Mouse (Mus musculus) bone marrow macrophage, adult 2 months (primary cell): Measurements from ENCODE around the gene Cldn15.

Experiments used
- CTCF ChIP-seq: IDR thresholded peaks from 2 replicates; pipeline ENCODE4 v1.5.1; 2012; ENCODE audit warnings: low read depth, mild to moderate bottlenecking, low read length, moderate library complexity
- POLR2A ChIP-seq: IDR thresholded peaks from 2 replicates; pipeline ENCODE4 v1.6.1; 2012; ENCODE audit warnings: mild to moderate bottlenecking, low read depth, low read length, borderline replicate concordance

DNA sequence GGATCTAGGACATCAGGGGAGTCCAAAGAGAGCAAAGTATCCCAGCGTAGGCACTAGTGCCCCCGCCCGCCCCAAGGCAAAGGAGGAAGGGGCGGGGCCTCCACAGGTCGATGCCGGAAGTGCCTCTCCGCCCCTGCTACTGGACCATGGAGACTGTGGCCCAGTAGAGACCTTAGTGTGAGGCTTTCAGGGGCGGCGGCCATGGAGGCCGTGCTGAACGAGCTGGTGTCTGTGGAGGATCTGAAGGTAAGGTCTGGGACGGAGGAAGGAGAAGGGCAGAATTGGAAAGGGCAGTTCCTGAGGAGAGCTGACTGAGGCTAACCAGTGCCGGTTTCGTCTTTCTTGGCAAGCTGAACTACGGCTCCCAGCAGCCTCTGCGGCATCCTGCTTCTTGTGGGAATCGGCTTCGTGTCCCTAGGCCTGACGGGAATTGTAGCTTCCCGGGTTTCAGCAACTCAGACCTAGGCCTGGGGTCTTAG is 4.4 kb upstream of the Cldn15 start:
- TF ChIP-seq POLR2A = no peak
- TF ChIP-seq CTCF = no peak
